Mouse (Mus musculus): Measurements from ENCODE around the gene Hmg20a.

DNA sequence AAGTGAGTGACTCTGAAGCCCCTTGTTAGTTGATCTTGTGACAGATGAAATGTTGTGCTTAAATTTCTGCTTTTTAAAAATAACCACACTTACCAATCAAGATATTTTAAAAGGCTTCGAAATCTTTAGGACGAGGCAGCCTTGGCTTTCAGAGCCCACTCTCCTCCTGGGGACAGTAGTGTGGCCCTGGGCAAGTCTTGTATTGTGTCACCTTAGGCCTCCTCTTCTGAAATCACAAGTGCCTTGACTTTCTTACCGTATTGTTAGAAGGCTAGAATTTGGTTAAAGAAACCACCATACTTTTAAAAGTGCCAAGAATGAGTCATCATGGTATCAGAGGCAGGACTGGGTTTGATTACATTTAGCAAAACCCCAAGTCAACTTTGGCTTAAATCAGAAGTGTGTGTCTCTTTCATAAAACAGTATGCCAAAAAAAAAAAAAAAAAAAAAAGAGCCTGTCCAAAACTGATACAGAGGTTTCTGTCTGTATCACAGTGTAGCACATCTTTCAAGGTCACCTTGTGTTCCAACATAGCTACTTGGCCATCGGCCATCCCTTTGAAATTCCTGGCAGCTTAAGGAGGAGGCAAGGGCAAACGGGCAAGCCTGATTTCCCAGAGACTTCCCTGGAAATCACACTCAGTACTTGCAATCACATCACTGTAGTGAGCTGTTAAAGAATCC, 78.9 kb downstream of the Hmg20a start:
- TF ChIP-seq CTCF (conservative IDR thresholded peaks at IDR 0.05 in 1 of 2, IDR thresholded peaks at IDR 0.05 in 1 of 2; ENCODE audit: low read depth in 2 of 2, low read length in 2 of 2) (no peak), BHLHE40 (IDR thresholded peaks at IDR 0.05; ENCODE audit: low read depth, low read length) (no peak), TBP (conservative IDR thresholded peaks at IDR 0.05; ENCODE audit: low read depth, low read length) (no peak), USF1 (IDR thresholded peaks at IDR 0.05; ENCODE audit: low read depth, low read length) (no peak), E2F4 (IDR thresholded peaks at IDR 0.05; ENCODE audit: insufficient replicate concordance, low read depth, low read length) (no peak)

All from CH12.LX (cell line).